Mouse (Mus musculus) lung, embryonic 14.5 days (tissue): ENCODE data around the gene Gins2. TPM values are rescaled to one million over a fixed set of nuclear protein-coding genes. Genes with fewer than 3 reads are reported as not detected.
A peak's percentile ranks its signal among the peaks of the same experiment; 100 is the strongest.

Source experiments
- ATAC-seq: fragments of 200-750 bp; cut with Nextera tagmentation; 2 replicates; pipeline ENCODE4 v1.8.0; 2017; ENCODE audit warnings: mild to moderate bottlenecking, moderate TSS enrichment, moderate library complexity; ENCODE audit not compliant: insufficient read depth
- DNase-seq: peaks from one replicate; pipeline ENCODE4 v3.0.0-alpha.2; 2015
- H3K27ac ChIP-seq: fragments of 300-500 bp; sonication (generic); 2 replicates; pipeline ENCODE4 v1.5.1; 2014; ENCODE audit warnings: low read depth, mild to moderate bottlenecking, moderate library complexity
- H3K27me3 ChIP-seq: fragments of 300-500 bp; sonication (generic); 2 replicates; pipeline ENCODE4 v1.6.1; 2014; ENCODE audit warnings: low read length, control low read depth; ENCODE audit not compliant: insufficient read depth
- H3K36me3 ChIP-seq: fragments of 300-500 bp; sonication (generic); 2 replicates; pipeline ENCODE4 v1.6.1; 2014; ENCODE audit warnings: control low read depth; ENCODE audit not compliant: insufficient read depth
- H3K4me1 ChIP-seq: fragments of 300-500 bp; sonication (generic); 2 replicates; pipeline ENCODE4 v1.6.1; 2014; ENCODE audit warnings: antibody characterized with exemption, control low read depth; ENCODE audit not compliant: insufficient read depth
- H3K4me2 ChIP-seq: fragments of 300-500 bp; sonication (generic); 2 replicates; pipeline ENCODE4 v1.6.1; 2014; ENCODE audit warnings: mild to moderate bottlenecking
- H3K4me3 ChIP-seq: fragments of 300-500 bp; sonication (generic); 2 replicates; pipeline ENCODE4 v1.5.1; 2014; ENCODE audit warnings: low read depth, low read length
- H3K9ac ChIP-seq: fragments of 300-500 bp; sonication (generic); 2 replicates; pipeline ENCODE4 v1.6.1; 2014
- H3K9me3 ChIP-seq: fragments of 300-500 bp; sonication (generic); 2 replicates; pipeline ENCODE4 v1.6.1; 2016; ENCODE audit warnings: low read depth, low read length, control low read depth
- CTCF ChIP-seq: IDR thresholded peaks from 2 replicates; pipeline ENCODE4 v1.5.1; 2016; ENCODE audit warnings: antibody characterized with exemption, low read depth
- WGBS: fragments of 180-500 bp; shearing (Covaris S2); extraction: QIAGEN DNeasy Blood & Tissue Kit; methylation state at CpG from one replicate; pipeline ENCODE4 v1.1.7; 2014; 5-methylcytosine and 5-hydroxymethylcytosine counted together
- polyA plus RNA-seq: library from polyadenylated mRNA; unstranded; fragments of >200 nt; fragmentation: Nextera tagmentation; extraction: Ambion mirVana; gene quantifications from 2 replicates; pipeline ENCODE4 v1.2.1, GENCODE M21; 2014

The Gins2 gene
- polyA plus RNA-seq, 1 experiment from 2014 or later: 139 TPM

GRCm38 (mm10) chr8:120581329-120581728, 7.8 kb downstream of the Gins2 start:
- H3K9ac ChIP-seq: no peak overlapping the region
- no peak overlapping the region for H3K4me2 ChIP-seq
- ATAC-seq (no peak), DNase-seq (no peak)
- no peaks in the 10 kb centered on the region for H3K4me1 ChIP-seq
- no peak overlapping the region for H3K27ac ChIP-seq
- no peaks in the 10 kb centered on the region for H3K27me3 ChIP-seq
- 87% methylated on average over 12 of the region's 12 CpGs for WGBS
- H3K9me3 ChIP-seq: no peaks in the 10 kb centered on the region
- H3K4me3 ChIP-seq: no peak overlapping the region
- peaks cover 90% of the 10 kb centered on the region for H3K36me3 ChIP-seq
- no peak for TF ChIP-seq CTCF

DNA sequence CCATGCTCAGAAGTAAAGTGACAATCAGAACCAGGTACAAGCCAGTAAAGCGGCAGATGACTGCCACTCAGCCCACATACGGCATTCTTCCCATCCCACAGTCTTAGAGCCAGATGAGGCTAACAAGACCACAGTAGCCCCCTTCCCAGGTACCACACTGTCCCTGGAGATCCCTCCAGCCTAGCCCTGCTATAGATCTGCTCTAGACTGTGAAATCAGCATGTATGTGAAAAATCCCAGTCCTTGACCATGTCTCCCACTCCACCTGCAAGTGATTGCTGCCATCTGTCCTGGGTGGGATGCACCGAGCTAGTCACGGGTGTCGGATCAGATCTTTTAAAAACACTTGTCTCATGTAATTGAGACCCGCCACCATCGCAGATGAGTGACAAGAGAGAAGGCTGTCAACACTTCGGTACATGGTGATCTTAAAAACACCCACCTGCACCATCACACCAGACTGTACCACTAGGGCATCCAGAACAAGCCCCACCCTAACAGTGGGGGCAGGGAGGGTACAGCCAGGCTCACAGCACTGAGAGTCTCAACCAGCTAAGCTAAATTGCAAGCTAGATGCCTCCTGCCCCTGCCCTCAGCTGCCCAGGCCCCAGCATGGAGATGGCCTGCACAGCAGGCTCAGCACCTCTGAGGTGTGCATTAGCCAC, 8.6 kb downstream of the Gins2 start:
- ATAC-seq: no peak
- no peak for TF ChIP-seq CTCF
- Histone ChIP-seq H3K9me3 (no peaks in the 10 kb centered on the region), H3K4me2 (no peak overlapping the region), H3K4me1 (no peaks in the 10 kb centered on the region), H3K9ac (no peak overlapping the region), H3K27me3 (no peaks in the 10 kb centered on the region), H3K27ac (no peak overlapping the region), H3K4me3 (no peak overlapping the region), H3K36me3 (peaks cover 91% of the 10 kb centered on the region)
- 80% methylated on average over 8 of the region's 8 CpGs for WGBS
- DNase-seq: no peak

DNA sequence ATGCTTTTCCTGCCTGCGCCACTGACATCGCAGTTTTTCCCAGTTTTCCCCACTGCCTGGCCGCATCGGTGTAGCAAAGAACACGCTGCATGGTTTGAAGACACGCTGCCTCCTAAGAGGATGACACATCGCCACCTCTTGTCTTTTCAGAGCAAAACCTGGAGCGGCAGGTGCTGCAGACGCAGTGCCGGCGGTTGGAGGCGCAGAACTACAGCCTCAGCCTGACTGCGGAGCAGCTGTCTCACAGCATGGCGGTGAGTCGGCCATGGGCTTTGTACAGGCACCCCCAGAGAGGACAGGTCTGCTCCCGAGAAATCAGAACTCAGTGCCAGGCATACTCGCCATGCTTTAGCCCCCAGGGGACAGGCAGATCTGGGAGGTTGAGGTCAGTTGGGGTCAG, 11.3 kb downstream of the Gins2 start:
- H3K36me3 ChIP-seq: peaks cover 98% of the 10 kb centered on the region
- ATAC-seq: no peak
- 91% methylated on average over 17 of the region's 17 CpGs for whole genome bisulfite sequencing
- no peak overlapping the region for H3K27ac ChIP-seq
- no peak overlapping the region for H3K4me3 ChIP-seq
- H3K9me3 ChIP-seq: no peaks in the 10 kb centered on the region
- no peak overlapping the region for H3K4me2 ChIP-seq
- no peak overlapping the region for H3K9ac ChIP-seq
- H3K27me3 ChIP-seq: no peaks in the 10 kb centered on the region
- no peak for TF ChIP-seq CTCF
- DNase-seq: no peak
- no peaks in the 10 kb centered on the region for H3K4me1 ChIP-seq

DNA sequence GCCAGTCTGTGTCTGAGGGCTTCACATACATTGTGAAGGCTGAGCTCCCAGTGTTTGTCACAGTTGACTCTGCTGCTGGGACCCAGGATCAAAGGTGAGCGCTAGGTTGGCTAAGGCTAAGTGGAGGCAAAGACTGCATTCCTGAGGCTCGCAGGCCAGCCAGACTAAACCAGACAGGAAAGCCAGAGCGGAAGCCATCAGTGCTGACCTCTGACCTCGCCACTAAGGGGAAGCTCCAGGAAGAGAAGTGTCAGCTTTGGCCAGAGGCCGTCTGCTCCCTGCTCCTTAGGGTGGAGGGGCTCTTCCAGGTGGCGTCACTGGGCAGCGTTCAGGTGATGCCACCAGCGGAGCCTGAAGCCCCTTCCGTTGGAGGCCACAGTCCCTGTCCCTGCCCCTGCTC, 13.3 kb downstream of the Gins2 start:
- 51% methylated on average over 9 of the region's 9 CpGs for WGBS

GRCm38 (mm10) chr8:120574941-120575340, 14.2 kb downstream of the Gins2 start:
- no peak overlapping the region for H3K4me2 ChIP-seq

More for the DNA sequence above, 13.3 kb downstream of the Gins2 start:
- no peaks in the 10 kb centered on the region for H3K9me3 ChIP-seq
- no peaks in the 10 kb centered on the region for H3K4me1 ChIP-seq
- no peak overlapping the region for H3K4me2 ChIP-seq
- H3K27ac ChIP-seq: peak overlapping the region; percentile 8; the same call in 1 of the 2 replicates
- TF ChIP-seq CTCF: no peak
- ATAC-seq: no peak
- peaks cover 99% of the 10 kb centered on the region for H3K36me3 ChIP-seq
- H3K9ac ChIP-seq: no peak overlapping the region; the same call in 1 of the 2 replicates
- no peak overlapping the region for H3K4me3 ChIP-seq
- DNase-seq: peak; percentile 40
- no peaks in the 10 kb centered on the region for H3K27me3 ChIP-seq

DNA sequence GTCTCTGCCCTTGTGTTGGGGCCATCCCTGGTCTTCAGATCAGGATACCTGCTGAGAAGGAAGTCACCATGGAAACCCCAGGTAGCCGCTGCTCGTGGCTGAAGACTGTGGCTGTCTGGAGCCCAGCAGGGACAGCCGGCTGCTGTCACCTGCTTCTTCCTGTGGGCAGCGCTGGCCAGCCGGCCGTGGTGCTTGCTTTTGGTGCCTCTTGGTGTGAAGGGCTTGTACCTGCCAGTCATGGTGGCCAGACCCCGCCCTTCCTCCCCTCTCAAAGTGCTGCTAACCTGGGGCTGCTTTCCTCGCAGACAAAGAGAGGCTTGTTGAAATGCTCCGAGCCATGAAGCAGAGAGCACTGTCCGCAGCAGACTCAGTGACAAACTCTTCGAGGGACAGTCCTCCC, 15.2 kb downstream of the Gins2 start:
- ATAC-seq: no peak
- H3K9ac ChIP-seq: no peak overlapping the region

More at GRCm38 (mm10) chr8:120574941-120575340, 14.2 kb downstream of the Gins2 start:
- H3K9ac ChIP-seq: no peak overlapping the region
- DNase-seq (peak; percentile 36), ATAC-seq (no peak)
- peaks cover 99% of the 10 kb centered on the region for H3K36me3 ChIP-seq
- 59% methylated on average over 19 of the region's 19 CpGs for WGBS
- no peaks in the 10 kb centered on the region for H3K4me1 ChIP-seq
- TF ChIP-seq CTCF: peak; percentile 33
- H3K4me3 ChIP-seq: no peak overlapping the region
- H3K9me3 ChIP-seq: no peaks in the 10 kb centered on the region
- H3K27me3 ChIP-seq: no peaks in the 10 kb centered on the region
- H3K27ac ChIP-seq: peak overlapping the region; percentile 58; the same call in 1 of the 2 replicates

GRCm38 (mm10) chr8:120572534-120572933, 16.6 kb downstream of the Gins2 start:
- Histone ChIP-seq H3K27me3 (no peaks in the 10 kb centered on the region), H3K9me3 (no peaks in the 10 kb centered on the region), H3K4me2 (no peak overlapping the region), H3K36me3 (peaks cover 99% of the 10 kb centered on the region), H3K4me1 (no peaks in the 10 kb centered on the region), H3K4me3 (no peak overlapping the region), H3K9ac (no peak overlapping the region), H3K27ac (no peak overlapping the region)
- WGBS: 78% methylated on average over 21 of the region's 21 CpGs
- DNase-seq (no peak), ATAC-seq (no peak)
- no peak for TF ChIP-seq CTCF

More for the DNA sequence above, 15.2 kb downstream of the Gins2 start:
- DNase-seq: peak; percentile 58
- 58% methylated on average over 11 of the region's 11 CpGs for WGBS
- Histone ChIP-seq H3K4me3 (no peak overlapping the region), H3K27me3 (no peaks in the 10 kb centered on the region), H3K9me3 (no peaks in the 10 kb centered on the region), H3K4me2 (no peak overlapping the region), H3K27ac (peak overlapping the region; percentile 58; the same call in 1 of the 2 replicates), H3K4me1 (no peaks in the 10 kb centered on the region), H3K36me3 (peaks cover 99% of the 10 kb centered on the region)
- no peak for TF ChIP-seq CTCF
